Mouse (Mus musculus) skeletal muscle tissue, adult 2 months (tissue): Measurements from ENCODE around the gene Pkn3.
A peak's percentile ranks its signal among the peaks of the same experiment; 100 is the strongest.
"Not testable (repeated sequence)": the region's sequence is repeated elsewhere in the genome, so short reads cannot be mapped to it uniquely, and the experiment has no call there.

Experiments used
- DNase-seq: peaks from one replicate; pipeline ENCODE4 v3.0.0-alpha.2; 2012; ENCODE audit warnings: low read depth, low spot score

The Pkn3 gene

GRCm38 (mm10) chr2:30077502-30078348 lies at the start of gene Pkn3:
TSS of gene Pkn3 (plus strand) at chr2:30077684.
- DNase-seq = peak; percentile 60

DNA sequence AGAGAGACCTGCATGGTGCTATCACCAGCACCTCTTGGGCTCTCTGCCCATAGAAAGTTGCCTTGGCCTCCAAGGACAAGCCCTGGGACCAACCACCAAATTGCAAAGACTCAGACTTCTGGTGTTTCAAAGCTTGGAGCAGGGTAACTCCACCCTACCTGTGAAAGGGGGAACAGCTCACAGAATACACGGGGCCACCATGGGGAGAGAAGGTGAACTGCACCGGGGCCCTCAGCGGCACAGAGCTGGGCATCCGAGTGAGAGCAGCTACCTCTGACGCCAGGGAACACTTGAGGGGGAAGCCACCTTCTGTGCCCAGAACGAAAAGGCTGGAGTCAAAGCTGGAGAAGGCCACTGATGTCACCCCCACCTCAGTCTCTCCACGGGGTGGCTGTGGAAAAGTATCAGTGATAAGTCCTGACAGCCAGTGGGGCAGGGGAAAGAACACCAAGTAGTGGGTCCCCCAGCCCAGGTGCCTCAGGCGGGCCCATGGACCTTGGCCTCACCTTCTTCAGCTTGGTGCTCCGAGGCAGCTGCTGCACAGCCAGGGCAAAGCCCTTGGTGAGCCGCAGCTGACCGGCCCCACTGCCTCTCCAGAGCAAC lies 45.1 kb upstream of the Pkn3 start:
- DNase-seq = no peak

DNA sequence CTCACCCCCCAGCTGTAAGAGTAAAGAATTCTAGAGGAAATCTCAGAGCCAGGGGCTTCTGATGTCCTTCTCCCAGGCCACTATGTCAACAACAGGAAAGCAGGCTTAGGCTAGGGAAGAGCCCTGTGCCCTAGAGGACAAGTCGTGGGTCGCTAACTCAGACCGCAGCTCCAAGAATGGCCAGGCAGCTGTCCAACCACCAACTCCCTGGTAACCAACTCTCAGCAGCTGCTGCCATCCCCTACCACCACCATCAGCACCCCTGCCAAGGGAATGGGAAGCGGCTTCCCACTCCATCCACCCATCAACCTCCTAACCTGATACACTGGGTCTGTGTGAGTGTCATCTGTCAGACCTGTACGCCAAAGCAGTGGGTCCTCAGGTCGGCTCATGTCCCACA lies 44.5 kb upstream of the Pkn3 start:
- no peak for DNase-seq

DNA sequence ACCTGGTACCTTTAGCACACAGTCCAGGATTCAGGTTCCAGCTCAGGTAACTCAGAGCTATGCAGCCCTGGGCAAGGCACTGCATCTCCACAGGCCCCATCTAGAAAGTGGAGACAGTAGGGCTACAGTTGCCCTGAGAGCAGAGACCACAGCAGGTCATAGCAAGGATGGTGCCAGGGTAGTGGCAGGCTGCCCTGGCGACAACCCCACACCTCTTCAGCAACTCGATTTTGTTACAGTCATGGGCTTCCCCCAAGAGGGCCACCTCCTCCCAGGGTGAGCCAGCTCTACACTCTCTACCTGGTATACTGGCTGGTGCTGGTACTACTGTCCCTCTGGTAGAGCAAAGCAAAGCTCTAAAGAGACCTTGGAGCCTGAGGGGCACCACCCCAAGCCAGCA lies 39.7 kb upstream of the Pkn3 start:
- no peak for DNase-seq

GRCm38 (mm10) chr2:30038370-30038769 lies 39.1 kb upstream of the Pkn3 start:
- no peak for DNase-seq

DNA sequence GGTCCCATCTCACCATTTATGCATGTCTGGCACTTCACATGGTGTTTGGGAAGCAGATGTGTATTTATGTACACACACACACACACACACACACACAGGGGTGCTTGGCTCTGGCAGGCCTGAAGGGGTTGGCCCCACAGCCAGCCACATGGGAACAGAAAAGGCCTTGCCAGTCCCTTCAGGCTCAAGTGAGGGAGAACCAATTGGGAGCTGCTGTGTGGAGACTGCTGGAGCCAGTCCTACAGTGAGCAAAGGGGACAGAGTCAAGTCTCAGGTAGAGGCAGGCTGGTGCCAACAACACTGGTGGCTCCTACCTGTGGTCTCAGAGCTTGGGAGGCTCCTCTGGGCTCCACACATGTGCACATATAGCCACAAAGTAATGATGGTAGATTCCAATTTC lies 37.8 kb upstream of the Pkn3 start:
- no peak for DNase-seq

GRCm38 (mm10) chr2:30042445-30042844 lies 35.0 kb upstream of the Pkn3 start:
- peak; percentile 46 for DNase-seq

GRCm38 (mm10) chr2:30044550-30044949 lies 32.9 kb upstream of the Pkn3 start:
- DNase-seq = no peak

DNA sequence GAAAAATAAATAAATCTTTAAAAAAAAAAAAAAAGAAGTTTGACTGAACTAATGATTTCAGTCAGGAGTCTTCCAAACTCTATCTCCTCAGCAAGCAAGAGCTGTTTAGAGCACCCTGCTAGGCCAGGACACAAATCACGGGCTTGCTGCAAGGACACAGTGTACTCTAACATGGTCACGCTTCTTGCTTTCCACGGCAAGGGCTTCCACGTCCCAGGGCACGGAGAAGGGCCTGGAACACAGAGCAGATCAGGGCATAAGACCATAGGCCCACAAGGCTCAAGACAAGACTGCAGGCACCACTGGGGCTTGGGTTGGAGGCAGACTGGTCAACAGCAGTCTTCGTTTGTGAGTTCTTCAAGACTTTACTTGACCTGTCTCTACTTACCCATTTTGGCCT lies 30.4 kb upstream of the Pkn3 start:
- DNase-seq = no peak

GRCm38 (mm10) chr2:30048101-30048501 lies 29.4 kb upstream of the Pkn3 start:
- DNase-seq = no peak

DNA sequence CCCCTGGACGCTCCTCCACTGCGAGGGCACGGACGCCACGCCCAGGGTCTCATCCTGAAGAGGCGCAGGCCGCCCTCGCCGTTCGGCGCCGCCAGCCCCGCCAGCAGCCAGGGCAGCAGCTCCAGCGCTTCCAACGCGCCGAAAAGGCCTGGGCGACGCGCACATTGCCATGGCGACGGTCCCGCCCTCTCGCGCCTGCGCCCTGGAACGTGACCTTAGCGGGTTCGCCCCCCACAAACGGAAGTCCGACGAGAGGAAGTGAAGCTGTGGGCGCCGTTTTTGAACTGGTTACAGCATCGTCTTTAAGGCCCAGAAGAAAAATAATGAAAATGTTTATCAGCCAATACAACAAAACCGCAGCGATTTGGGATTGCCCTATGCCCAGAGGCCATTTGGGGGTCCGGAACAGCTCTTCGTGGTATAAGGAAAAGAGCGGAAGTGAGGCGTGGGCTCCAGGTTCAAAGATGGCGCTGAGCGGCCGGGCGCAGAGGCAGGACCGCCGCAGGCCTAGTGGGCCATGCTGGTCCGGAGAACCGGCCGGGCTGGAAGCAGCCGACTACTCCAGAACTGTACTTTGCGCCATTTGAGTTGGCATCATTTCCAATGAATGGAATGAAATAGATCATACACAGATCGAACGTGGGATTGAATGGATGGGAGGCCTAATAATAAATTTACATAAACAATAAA lies 28.6 kb upstream of the Pkn3 start, which contains the start of gene Wdr34:
Gene Wdr34 (minus strand): TSS at position 183 of the 690 bp plus-strand sequence.
- DNase-seq = peak; percentile 93

DNA sequence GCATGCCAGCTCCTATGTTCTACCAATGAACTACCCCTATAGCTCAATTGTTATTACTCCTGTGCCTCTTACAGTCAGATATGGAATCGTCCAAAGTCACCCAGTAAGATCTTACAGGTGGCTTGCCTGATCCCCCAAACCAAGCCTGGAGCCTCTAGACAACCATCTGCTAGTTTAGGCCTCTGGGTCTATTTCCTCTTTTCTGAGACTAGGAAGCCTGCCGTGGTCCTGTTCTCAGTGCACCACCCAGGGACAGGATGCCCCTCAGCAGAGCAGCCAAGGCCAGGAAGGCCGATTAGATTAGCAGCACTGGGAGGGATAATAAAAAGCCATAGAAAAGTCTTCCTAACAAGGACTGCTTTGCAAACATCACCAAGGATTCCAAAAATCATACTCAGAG lies 27.7 kb upstream of the Pkn3 start:
- no peak for DNase-seq

DNA sequence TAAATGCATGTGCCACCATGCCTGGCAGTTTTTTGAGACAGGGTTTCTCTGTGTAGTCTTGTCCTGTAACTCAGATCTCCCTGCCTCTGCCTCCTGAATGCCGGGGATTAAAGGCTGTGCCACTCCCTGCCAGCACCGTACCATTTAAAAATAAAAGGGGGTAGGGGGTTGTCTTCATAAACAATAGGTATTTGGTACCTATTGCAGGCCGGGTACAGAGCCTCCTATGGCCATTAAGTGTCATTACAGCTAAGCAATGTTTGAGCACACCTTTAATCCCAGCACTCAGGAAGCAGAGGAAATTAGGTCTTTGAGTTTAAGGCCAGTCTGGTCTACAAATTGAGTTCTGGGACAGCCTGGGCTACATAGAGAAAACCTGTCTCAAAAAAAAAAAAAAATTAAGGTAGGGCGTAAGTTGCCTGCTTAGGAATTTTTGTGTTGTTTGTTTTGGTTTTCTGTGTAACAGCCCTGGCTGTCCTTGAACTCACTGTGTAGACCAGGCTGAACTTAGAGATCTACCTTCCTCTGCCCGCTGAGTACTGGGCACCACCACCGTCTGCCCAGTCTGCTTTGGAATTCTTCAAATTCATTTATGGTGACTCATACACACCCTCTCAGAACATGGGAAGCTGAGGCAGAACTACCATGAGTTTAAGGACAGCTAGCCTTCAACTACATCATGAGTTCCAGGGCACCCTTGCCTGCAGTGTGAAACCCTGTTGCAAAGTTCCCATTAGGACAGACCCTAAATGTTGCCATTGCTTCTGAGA lies 25.3 kb upstream of the Pkn3 start:
- no peak for DNase-seq

DNA sequence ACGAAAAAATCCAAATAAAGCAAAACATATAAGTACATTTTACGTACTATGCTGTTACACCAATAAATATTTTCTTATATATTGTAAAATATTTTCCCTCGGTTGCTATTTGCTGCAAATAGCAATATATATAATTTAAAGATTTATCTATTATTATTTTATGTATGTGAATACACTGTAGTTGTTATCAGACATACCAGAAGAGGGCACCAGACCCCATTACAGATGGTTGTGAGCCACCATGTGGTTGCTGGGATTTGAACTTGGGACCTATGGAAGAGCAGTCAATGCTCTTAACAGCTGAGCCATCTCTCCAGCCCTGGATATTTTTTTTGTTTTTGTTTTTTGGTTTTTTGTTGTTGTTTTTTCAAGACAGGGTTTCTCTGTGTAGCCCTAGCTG lies 22.2 kb upstream of the Pkn3 start:
- not testable (repeated sequence) for DNase-seq

DNA sequence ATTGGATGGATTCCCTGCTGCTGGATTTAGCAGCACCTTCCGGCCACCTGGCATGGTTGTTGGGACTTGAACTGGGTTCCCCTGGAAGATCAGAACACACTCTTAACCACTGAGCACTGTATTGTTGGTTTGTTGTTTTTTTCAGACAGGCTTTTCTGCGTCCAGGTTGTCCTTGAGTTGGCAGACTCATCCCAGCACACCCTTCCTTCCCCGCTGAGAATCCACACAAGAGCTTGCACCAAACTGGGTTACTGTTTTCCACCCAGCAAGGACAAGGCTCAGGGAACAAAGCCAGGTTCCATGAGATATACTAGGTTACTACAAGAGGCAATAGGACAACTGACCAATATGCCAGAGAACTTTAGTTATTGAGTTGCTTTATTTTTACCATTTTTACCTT lies 20.7 kb upstream of the Pkn3 start:
- no peak for DNase-seq

DNA sequence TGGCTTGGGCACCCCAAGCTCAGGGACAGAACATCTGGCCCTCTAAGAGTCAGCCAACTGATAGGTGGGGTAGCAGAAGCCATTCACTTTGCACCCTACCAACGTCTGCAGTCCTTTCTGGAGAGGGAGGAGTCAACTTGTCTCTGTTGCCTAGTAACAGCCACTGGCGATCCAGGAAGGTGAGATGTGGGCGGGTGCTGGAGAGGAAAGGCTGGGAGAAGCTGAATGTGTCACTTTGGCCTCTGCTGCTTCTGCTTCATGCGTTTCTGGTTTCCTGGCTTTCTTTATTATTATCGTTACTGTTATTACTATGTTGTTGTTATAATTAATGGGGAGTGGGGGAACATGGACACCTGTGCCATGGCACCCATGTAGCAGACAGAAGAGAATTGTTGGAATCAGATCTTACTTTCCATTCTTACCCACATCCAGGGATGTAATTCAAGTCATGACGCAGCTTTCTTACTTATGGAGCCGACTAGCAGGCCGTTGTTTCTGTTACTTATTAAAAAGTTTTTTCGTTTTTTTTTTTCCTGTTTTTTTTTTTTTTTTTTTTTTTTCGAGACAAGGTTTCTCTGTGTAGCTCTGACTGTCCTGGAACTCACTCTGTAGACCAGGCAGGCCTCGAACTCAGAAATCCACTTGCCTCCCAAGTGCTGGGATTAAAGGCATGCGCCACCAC lies 20.1 kb upstream of the Pkn3 start, which contains the start of gene Set:
Gene Set (plus strand): TSS at position 156 of the 682 bp plus-strand sequence.
- DNase-seq = no peak

DNA sequence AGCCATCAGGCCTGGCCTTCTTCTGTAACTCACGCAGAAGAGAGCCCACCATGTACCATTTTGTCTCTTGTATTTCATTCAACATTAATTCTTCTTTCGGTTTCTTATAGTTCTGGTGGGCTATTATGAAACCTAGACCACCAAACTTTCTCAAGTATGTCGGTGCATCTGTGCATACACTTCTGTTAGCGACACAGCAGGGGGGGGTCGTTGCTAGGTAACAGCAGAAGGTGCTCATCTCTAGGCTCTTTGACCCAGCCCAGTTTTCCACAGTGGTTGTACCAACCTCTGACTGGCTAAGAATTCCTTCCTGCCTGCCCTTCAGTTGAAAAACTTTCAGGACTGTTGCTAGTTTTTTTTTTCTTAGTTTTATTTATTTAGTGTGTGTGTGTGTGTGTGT lies 19.1 kb upstream of the Pkn3 start:
- DNase-seq = no peak

GRCm38 (mm10) chr2:30061215-30062166 lies 16.0 kb upstream of the Pkn3 start:
- no peak for DNase-seq

GRCm38 (mm10) chr2:30062249-30063093 lies 15.0 kb upstream of the Pkn3 start:
- DNase-seq = peak; percentile 64
